Mouse (Mus musculus) MEL (cell line): ENCODE results near the gene Bahcc1.

Experiments
- CTCF ChIP-seq, 3 experiments: IDR thresholded peaks in 2 of 3; conservative IDR thresholded peaks in 1 of 3; 2 replicates each; pipeline ENCODE4 v1.5.1; 2011 to 2012; ENCODE audit warnings: low read length in 3 of 3, low read depth in 2 of 3, mild to moderate bottlenecking in 2 of 3, improper control_type of control experiment in 1 of 3, inconsistent platforms in 1 of 3, mixed read lengths in 1 of 3, moderate library complexity in 1 of 3; ENCODE audit not compliant: control insufficient read depth in 1 of 3, insufficient read depth in 1 of 3, poor library complexity in 1 of 3, severe bottlenecking in 1 of 3
- ELF1 ChIP-seq: IDR thresholded peaks from 2 replicates; pipeline ENCODE4 v1.6.1; 2014; ENCODE audit warnings: low read depth, mild to moderate bottlenecking, inconsistent platforms, low read length, improper control_type of control experiment, moderate library complexity
- MAX ChIP-seq: IDR thresholded peaks from 2 replicates; pipeline ENCODE4 v1.6.1; 2011; ENCODE audit warnings: low read length, improper control_type of control experiment
- POLR2A ChIP-seq, 2 experiments: IDR thresholded peaks; 2 replicates each; pipeline ENCODE4 v1.6.1; 2011 to 2012; ENCODE audit warnings: low read length in 2 of 2, mild to moderate bottlenecking in 2 of 2, control low read depth in 1 of 2, improper control_type of control experiment in 1 of 2, low read depth in 1 of 2, moderate library complexity in 1 of 2; ENCODE audit not compliant: control insufficient read depth in 1 of 2, insufficient read depth in 1 of 2, poor library complexity in 1 of 2
- RAD21 ChIP-seq: IDR thresholded peaks from 2 replicates; pipeline ENCODE4 v1.6.1; 2011; ENCODE audit warnings: mild to moderate bottlenecking, low read depth, low read length, improper control_type of control experiment
- UBTF ChIP-seq: IDR thresholded peaks from 2 replicates; pipeline ENCODE4 v1.6.1; 2012; ENCODE audit warnings: low read depth, mild to moderate bottlenecking, inconsistent platforms, low read length, improper control_type of control experiment, moderate library complexity, borderline replicate concordance; ENCODE audit not compliant: insufficient read depth
- ZNF384 ChIP-seq: IDR thresholded peaks from 2 replicates; pipeline ENCODE4 v1.6.1; 2012; ENCODE audit warnings: low read depth, mild to moderate bottlenecking, inconsistent platforms, low read length, improper control_type of control experiment

- TF ChIP-seq UBTF = no peak
- TF ChIP-seq MAX = no peak
- TF ChIP-seq ZNF384 = no peak
- TF ChIP-seq ELF1 = no peak
- no peak for TF ChIP-seq CTCF (IDR thresholded peaks at IDR 0.05 in 2 of 3, conservative IDR thresholded peaks at IDR 0.05 in 1 of 3; ENCODE audit: control insufficient read depth in 1 of 3, insufficient read depth in 1 of 3, low read depth in 2 of 3, low read length in 3 of 3, poor library complexity in 1 of 3, severe bottlenecking in 1 of 3)
- TF ChIP-seq RAD21 = no peak
- TF ChIP-seq POLR2A (IDR thresholded peaks at IDR 0.05; ENCODE audit: control insufficient read depth in 1 of 2, insufficient read depth in 1 of 2, low read depth in 1 of 2, low read length in 2 of 2, poor library complexity in 1 of 2) = no peak
Observed at GRCm38 (mm10) chr11:120186145-120186740, 46.5 kb upstream of the Bahcc1 start.
